ENCODE assay signal across 20 mouse cellular contexts in the genomic region with DNA sequence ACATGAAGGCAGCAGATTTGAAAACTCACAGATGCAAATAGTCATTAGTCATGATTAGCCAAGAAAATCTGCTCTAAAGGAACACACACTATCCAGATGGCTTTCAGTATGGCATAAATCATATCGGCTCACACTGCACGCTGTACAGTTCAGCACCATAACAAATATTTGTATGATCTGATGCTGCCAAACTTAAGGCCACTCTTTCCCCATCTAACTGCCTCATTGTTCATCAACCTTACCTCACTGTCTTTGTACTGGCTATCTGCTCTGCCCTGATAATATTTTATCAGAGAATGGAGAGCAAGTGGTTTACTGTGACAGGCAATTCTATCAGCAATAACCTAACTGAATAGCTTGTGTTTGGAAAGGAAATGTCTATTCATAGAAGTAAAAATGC.
A peak's percentile ranks its signal among the peaks of the same experiment; 100 is the strongest.
DNase-seq lines count a peak whose midpoint lies in the region; ATAC-seq and TF ChIP-seq lines count a peak whose summit lies in the region.
"Had no signal": no experiment of that assay in that cellular context is flagged by ENCODE, and none has a peak within 500 bp of the region (broad histone marks: within the 10 kb centered on the region; RNA-seq: fewer than 3 reads in every experiment).

No protein-coding gene starts in this region.

- peak; percentile 57 for ATAC-seq in megakaryocyte progenitor cell, adult 5-6 weeks (replicated peaks; ENCODE audit: poor library complexity)

- peak; percentile 14 to 61 for DNase-seq in layer of hippocampus, adult 2 months (ENCODE audit: low spot score in 2 of 2)
- no peak for DNase-seq in layer of hippocampus, adult 9-10 months (ENCODE audit: low spot score)
- DNase-seq in c-Kit-positive CD71-positive TER-119-negative erythroid progenitor cells, embryonic 14.5 days (ENCODE audit: low read depth) = peak; percentile 24
- DNase-seq in layer of hippocampus, postnatal 14 days (ENCODE audit: low spot score in 2 of 2) = peak; percentile 30 to 57
- no peak for DNase-seq in thymus, postnatal 36 days
- DNase-seq in left cerebral cortex, postnatal 10 days (ENCODE audit: extremely low spot score in 1 of 2, low spot score in 2 of 2) = no peak
- no peak for DNase-seq in cerebellum, adult 18-20 months
- DNase-seq: adrenal gland, adult 2 months; cerebellum, adult 11-12 months; gastrocnemius, adult 2 months; heart, postnatal 36 days; kidney, adult 8-10 months; kidney, postnatal 14 days; left cerebral cortex, postnatal 4 days; lung, postnatal 14 days had no signal

- H3K27ac ChIP-seq in layer of hippocampus, adult 2 months = peak overlapping the region; percentile 72; the same call in 1 of the 2 replicates
- H3K27ac ChIP-seq: embryonic facial prominence, embryonic 10.5 days; gastrocnemius, adult 2 months; heart, embryonic 13.5 days; hindbrain, embryonic 14.5 days; midbrain, embryonic 10.5 days had no signal

- intact Hi-C loops in left cerebral cortex, postnatal 10 days (cut with DNase I) = no loop called here

- H3K4me3 ChIP-seq in layer of hippocampus, adult 2 months = no peak overlapping the region
- H3K4me3 ChIP-seq: embryonic facial prominence, embryonic 10.5 days; gastrocnemius, adult 2 months; heart, embryonic 13.5 days; midbrain, embryonic 10.5 days had no signal

- no peak for TF ChIP-seq CTCF in layer of hippocampus, adult 2 months (conservative IDR thresholded peaks at IDR 0.05)

Comparison
In these comparisons a context has a peak if more than half of its experiments do, and no peak if none do; other contexts are left out.
1. DNase-seq: peak in layer of hippocampus, adult 2 months (2 of 2), c-Kit-positive CD71-positive TER-119-negative erythroid progenitor cells, embryonic 14.5 days (single experiment) and layer of hippocampus, postnatal 14 days (2 of 2); none in layer of hippocampus, adult 9-10 months (single experiment), thymus, postnatal 36 days (0 of 2), left cerebral cortex, postnatal 10 days (0 of 2) and cerebellum, adult 18-20 months (0 of 2).